Mouse (Mus musculus) urinary bladder, postnatal 4 days (tissue): Measurements from ENCODE around the gene Zfyve1.
A peak's percentile ranks its signal among the peaks of the same experiment; 100 is the strongest.

Experiments
- DNase-seq, 2 experiments: peaks; one replicate each; pipeline ENCODE4 v3.0.0; 2021 to 2022; ENCODE audit warnings: low spot score in 2 of 2

The Zfyve1 gene

DNA sequence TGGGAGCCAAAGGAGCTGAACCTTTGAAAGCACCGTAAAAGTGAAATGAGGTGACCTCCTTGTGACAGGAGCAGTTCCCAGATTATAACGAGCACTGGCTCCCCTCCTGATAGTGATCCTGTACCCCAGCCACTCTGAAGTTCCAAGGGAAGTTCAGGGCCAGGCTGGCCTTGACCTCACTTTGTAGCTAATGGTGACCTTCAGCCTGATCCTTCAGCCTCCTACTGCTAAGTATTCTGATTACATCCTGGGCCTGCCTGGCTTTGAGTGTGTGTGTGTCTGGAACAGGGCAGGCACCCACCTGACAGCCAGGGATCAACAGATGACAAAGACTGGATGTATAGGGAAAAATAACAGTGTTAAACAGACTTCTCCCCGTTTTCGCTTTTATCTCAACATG is 73.1 kb downstream of the Zfyve1 start:
- no peak for DNase-seq

- DNase-seq = no peak
Measured at GRCm38 (mm10) chr12:83523056-83523455, 74.0 kb downstream of the Zfyve1 start.

DNA sequence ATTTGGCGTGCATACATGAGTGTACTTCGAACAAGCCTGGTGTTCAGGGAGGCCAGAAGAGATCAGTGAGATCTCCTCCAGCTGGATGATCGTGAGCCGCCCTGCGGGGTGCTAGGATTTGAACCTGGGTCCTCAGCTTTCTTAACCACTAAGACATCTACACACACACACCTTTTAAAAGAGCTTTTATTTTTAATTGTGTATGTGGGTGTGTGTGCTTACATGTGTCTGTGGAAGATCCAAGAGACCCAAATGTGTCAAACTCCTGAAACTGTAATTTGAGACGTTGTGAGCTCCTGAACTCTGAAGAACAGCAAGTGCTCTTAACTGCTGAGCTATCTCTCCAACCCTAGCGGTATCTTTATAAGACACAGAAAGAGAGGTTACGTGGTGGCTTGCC is 75.9 kb downstream of the Zfyve1 start:
- no peak for DNase-seq

GRCm38 (mm10) chr12:83520311-83520890 is 76.6 kb downstream of the Zfyve1 start, which contains the start of gene Dcaf4:
Gene Dcaf4 (plus strand): TSS chr12:83520466.
- peak; percentile 94 to 98 for DNase-seq

GRCm38 (mm10) chr12:83517580-83517979 is 79.4 kb downstream of the Zfyve1 start:
- DNase-seq = no peak

GRCm38 (mm10) chr12:83514216-83514615 is 82.8 kb downstream of the Zfyve1 start:
- no peak for DNase-seq

DNA sequence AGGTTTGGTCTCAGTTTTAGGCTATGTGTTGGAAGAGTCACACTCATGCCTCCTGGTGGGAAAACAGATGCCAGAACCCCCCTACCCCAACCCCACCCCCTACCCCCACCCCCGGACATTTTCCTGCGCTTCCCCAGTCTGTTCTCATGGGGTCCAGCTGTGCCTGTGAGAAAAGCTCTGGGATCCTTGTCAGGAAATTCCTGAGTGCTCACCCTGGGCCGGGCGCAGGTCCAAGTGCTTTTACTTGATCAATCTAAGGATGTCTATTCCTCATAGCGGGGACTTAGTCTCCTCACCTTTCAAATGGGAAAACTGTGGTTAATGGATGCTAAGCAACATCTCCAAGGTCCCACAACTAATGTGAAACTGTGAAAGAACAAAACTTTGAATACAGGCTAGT is 83.8 kb downstream of the Zfyve1 start:
- no peak for DNase-seq

- no peak for DNase-seq
Measured at GRCm38 (mm10) chr12:83512783-83513182, 84.2 kb downstream of the Zfyve1 start.

GRCm38 (mm10) chr12:83510586-83510985 is 86.4 kb downstream of the Zfyve1 start:
- no peak for DNase-seq

DNA sequence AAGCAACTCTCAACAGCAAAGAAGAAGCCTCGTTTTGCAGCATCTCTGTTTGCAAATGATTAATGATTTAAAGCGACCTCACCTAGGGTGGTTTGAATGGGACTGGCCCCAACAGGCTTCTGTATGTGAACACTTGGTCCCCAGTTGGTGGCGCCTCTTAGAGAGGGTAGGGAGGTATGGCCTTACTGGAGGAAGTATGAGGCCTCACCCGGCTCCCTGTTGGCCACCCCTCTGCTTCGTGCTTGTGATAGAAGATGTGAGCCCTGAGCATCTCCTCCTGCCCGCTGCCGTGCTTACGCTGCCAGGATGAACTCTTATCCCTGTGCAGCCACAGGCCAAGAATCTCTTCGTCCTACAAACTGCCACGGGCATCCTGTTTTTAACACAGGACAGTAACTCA is 90.5 kb downstream of the Zfyve1 start:
- DNase-seq = no peak

GRCm38 (mm10) chr12:83502190-83502589 is 94.8 kb downstream of the Zfyve1 start:
- no peak for DNase-seq

- no peak for DNase-seq
Measured at GRCm38 (mm10) chr12:83499256-83499655, 97.8 kb downstream of the Zfyve1 start.

GRCm38 (mm10) chr12:83497959-83498358 is 99.1 kb downstream of the Zfyve1 start:
- DNase-seq = no peak

- no peak for DNase-seq
Measured at GRCm38 (mm10) chr12:83496736-83497135, 100.3 kb downstream of the Zfyve1 start.
